Mouse (Mus musculus): ENCODE results near the gene Drc7.

- no peak for TF ChIP-seq MYOG (IDR thresholded peaks at IDR 0.05; ENCODE audit: control insufficient read depth, extremely low read depth, insufficient read length)
- no peak for TF ChIP-seq MAX (IDR thresholded peaks at IDR 0.05)
- TF ChIP-seq MYOD1 (IDR thresholded peaks at IDR 0.05; ENCODE audit: control insufficient read depth, insufficient read length, low read depth): no peak
- TF ChIP-seq USF1 (IDR thresholded peaks at IDR 0.05; ENCODE audit: low read depth): no peak
- no peak for TF ChIP-seq CTCF (IDR thresholded peaks at IDR 0.05; ENCODE audit: control insufficient read depth, insufficient read depth, insufficient read length)
These were observed 10.1 kb upstream of the Drc7 start for GRCm38 (mm10) chr8:95044811-95045210.

Data from C2C12 (cell line).